Mouse (Mus musculus) liver (tissue): ENCODE results near the gene Vmn1r234.
"Not testable (repeated sequence)": the region's sequence is repeated elsewhere in the genome, so short reads cannot be mapped to it uniquely, and the experiment has no call there.

Experiments used
- DNase-seq: peaks from one replicate; pipeline ENCODE4 v3.0.0-alpha.2; 2020; ENCODE audit warnings: mixed read lengths

The Vmn1r234 gene

DNA sequence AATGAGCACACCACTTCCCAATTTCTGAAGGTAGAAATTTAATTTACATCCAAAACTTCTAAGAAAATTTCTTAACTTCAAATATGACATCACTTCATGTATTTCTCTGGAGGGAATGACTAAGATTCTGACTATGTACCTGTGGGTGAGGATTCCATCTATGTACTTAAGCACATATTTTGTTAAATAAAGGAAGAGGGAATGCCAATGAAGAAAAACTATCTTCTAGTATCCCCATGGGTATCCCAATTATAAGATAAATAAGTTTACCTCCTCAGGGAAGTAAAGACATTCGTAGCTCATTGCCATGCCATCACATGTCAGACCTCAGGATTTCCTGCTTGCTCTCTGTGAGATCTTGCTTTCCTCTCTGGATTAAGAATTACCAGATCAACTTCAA, at the start of gene Vmn1r234:
Vmn1r234 (plus strand) TSS at position 301 of the 400 bp plus-strand sequence.
- DNase-seq, result no peak

GRCm38 (mm10) chr17:21211081-21211480, 14.8 kb upstream of the Vmn1r234 start:
- DNase-seq, result not testable (repeated sequence)

- peak; percentile 26 for DNase-seq
Observed at GRCm38 (mm10) chr17:21231654-21232053, 5.8 kb downstream of the Vmn1r234 start.

GRCm38 (mm10) chr17:21256111-21256510, 30.2 kb downstream of the Vmn1r234 start, which contains the start of gene Vmn1r235:
Gene Vmn1r235 (plus strand): TSS chr17:21256411.
- DNase-seq, result no peak

GRCm38 (mm10) chr17:21272103-21272502, 46.2 kb downstream of the Vmn1r234 start:
- no peak for DNase-seq

DNA sequence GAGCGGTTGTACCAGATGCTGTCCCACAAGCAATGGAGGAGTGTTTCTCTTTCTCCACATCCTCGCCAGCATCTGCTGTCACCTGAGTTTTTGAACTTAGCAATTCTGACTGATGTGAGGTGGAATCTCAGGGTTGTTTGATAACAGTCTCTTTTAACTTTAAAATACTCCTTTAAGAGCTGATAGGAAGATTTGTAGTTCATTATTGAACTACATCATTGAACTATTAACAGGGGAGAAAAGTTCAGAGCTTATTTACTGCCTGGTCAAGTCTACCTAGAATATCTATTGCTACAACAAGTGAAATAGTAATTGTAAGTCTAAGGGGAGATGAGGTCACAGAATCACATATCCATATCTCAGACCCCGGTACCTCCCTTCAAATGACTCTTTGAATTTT, 56.8 kb downstream of the Vmn1r234 start, which contains the start of gene Vmn1r236:
Vmn1r236 (plus strand) TSS at position 301 of the 400 bp plus-strand sequence.
- DNase-seq, result no peak

DNA sequence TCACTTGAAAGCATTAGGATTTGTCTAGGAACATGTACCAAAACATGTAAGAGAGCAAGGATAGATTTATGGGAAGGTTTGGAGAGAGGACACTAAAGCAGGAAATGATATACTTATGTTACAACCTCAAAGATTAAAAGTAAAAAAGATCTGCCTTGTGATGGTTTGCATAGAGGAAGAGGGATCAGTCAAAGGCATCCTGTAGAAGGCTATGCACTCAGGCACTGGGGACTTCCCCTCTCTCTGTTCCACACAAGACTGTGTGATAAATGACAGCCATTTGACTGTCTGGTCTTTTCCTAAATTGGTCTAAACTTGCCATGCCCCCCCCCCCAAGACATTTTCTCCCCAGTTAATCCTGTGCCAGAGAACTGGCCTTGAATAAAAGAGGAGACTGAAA, 58.5 kb downstream of the Vmn1r234 start:
- no peak for DNase-seq
